Mouse (Mus musculus) cerebellum, adult 11-12 months (tissue): ENCODE data around the gene Hist1h2ai.
"Not testable (repeated sequence)": the region's sequence is repeated elsewhere in the genome, so short reads cannot be mapped to it uniquely, and the experiment has no call there.

Source experiments
- DNase-seq: peaks from one replicate; pipeline ENCODE4 v3.0.0; 2022

Hist1h2ai gene

DNA sequence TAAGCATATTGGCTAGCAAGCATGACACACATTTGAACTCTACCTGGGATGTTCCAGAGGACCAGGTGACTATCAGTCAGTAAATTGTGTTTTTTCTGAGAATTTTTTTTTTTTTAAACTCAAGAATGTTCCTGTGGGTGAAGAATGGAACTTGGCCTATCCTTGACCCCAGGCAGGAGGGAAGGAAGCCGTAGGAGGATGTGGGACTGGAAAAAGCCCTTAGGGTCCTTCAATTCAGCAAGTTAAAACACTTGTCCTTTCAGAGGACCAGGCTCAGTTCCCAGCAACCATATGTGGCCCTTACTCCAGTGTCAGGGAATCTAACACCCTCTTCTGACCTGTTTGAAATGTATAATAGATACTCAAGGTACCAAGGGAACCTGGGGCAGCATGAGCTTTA is 13.3 kb downstream of the Hist1h2ai start:
- no peak for DNase-seq

DNA sequence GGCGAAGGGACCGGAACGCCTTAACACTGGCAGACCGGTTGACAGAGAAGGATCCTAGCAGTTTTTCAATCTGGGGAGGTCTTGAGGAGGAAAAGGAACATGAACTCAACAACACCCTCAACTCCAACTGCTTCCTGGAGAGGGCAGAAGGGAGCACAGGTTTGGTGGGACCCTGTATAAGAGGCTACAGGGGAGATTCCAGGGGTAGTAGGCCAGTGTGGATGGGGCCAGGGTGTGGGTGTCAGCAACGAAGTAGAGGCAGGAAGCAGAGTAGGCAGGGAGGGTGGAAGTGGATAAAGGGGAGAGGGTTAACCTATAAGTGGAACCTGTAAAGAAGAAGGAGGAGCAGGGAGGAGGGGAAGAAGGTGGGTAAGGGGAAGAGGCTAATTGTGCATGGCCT is 17.2 kb downstream of the Hist1h2ai start:
- DNase-seq: peak; percentile 16

DNA sequence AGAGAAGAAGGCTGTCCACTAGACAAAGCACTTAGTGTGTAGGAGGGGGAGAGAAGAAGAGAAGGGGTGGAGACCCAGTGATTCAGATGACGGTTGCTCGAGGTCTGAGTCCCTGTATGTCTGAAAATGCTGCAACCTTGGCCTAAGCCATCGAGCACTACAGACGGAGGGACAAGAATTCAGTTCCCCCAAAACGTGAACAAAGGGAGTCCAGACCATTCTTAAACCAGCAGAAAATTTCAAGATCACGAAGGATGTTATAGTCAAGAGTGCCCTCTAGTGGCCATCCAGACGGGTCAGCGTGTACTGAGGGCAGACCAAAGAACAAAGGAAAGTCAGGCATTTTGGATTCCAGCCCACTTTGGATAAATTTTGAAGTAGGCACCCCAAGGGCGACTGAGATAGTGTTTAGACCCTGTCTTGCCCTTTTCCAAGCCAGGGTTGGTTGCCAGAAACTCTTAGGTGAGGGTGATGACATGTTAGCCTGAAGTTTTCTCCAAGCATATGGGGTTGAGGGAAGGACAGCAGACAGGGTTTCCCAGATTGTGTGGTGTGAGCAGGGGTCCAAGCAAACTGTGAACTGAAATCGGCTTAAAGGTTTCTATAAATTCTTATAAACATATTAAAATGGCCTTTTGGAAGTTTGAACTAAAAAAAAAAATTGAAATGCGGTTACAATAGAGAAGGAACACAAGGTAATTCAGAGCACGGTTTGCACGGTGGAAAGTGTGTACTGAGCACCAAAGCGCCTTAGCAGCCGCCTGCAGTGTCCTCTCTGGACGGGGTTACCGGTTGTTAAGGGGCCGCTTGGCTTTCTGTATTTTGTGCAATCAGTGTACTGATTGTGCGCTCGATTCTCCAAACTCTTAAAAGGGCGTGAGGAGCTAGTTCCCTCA is 18.0 kb downstream of the Hist1h2ai start:
- peak; percentile 77 for DNase-seq

DNA sequence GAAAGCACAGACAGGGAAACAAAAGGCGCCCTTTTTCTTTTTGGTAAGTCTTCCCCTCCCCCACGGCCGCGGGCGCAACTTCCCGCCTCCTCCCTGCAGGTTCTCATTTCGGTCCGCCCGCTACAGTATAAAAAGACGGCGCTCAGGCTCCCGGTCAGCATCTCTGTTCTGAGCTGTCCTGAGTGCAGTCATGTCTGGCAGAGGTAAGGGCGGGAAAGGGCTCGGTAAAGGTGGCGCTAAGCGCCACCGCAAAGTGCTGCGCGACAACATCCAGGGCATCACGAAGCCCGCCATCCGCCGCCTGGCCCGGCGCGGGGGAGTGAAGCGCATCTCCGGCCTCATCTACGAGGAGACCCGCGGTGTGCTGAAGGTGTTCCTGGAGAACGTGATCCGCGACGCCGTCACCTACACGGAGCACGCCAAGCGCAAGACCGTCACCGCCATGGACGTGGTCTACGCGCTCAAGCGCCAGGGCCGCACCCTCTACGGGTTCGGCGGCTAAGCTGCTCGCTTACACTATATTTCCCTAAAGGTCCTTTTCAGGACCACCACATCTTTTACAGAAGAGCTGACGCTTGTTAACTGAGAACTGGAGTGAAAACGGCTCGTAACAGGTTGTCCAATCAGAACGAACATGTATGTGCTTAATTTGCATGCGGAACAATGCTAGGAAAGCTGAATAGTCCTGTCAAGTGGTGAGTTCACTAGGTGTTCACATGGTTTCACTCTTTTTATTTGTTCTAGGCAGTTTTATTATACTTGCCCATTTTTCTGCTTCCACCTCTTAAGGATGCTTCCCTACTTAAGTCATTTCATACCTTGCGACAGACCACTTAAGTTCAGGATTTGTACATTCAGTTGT is 18.9 kb downstream of the Hist1h2ai start, which contains the start of gene Hist1h4j:
TSS of gene Hist1h4j (plus strand) at position 159 of the 862 bp plus-strand sequence.
- DNase-seq: peak; percentile 86

DNA sequence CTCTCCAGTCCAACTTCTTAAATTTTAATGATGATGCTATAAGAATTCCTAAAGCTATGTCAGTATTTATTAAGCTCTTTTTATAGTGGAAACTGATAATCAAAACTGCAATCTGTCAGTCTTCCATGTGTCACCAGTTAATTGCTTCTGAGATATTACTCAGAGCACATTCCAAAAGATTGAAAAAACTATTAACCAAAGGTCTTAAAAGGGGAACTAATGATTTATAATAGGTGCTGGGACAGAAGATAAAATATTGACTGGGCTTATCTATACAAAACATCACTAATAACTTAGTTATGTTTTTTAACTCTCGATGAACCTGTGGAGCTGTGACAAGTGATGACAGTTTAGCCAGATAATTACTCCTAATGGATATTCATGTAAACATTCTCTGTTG is 28.8 kb downstream of the Hist1h2ai start:
- DNase-seq: no peak

DNA sequence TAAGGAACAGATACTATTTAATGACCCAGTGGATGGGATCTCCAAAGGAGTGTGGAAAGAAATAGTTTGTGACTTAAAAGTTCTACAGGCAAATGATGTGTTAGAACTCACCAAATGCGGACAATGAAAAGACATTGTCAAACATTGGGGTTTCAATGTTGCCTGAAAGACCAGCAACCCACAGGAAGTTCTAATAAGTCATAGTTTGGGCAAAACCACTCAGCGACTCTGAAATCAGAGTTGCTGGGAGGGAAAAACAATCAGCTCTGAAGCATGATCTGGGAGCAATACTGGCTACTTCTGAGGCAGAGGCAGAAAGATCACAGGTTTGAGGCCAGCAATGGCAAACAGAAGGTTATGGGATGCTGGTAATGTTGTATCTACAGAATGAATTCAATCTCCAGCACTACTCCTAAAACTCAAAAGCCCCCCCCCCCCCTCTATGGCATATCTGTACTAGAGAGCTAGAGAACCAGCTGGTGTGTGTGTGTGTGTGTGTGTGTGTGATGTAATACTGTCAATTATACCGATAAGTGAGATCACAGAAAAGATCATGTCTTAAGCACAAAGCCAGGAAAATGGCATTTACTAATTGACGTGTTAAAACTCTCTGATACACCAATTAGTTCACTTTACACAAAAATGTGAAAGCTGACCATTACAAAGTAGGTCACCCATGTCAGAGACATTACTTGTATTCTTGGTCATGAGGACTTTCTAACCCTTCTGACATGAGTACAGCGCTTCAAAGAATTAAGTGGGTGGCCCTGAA is 33.4 kb downstream of the Hist1h2ai start:
- DNase-seq: no peak

DNA sequence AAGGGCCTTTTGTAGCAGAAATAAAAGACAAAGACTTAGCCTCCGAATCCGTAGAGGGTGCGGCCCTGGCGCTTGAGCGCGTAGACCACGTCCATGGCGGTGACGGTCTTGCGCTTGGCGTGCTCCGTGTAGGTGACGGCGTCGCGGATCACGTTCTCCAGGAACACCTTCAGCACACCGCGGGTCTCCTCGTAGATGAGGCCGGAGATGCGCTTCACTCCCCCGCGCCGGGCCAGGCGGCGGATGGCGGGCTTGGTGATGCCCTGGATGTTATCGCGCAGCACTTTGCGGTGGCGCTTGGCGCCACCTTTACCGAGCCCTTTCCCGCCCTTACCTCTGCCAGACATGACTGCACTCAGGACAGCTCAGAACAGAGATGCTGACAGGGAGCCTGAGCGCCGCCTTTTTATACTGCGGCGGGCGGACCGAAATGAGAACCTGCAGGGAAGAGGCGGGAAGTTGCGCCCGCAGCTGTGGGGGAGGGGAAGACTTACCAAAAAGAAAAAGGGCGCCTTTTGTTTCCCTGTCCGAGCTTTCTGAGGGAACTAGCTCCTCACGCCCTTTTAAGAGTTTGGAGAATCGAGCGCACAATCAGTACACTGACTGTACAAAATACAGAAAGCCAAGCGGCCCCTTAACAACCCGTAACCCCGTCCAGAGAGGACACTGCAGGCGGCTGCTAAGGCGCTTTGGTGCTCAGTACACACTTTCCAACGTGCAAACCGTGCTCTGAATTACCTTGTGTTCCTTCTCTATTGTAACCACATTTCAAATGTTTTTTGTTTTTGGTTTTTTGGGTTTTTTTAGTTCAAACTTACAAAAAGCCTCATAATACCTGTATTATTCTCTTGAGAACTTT is 34.2 kb downstream of the Hist1h2ai start, which contains the start of gene Hist1h4k:
TSS of gene Hist1h4k (minus strand) at position 347 of the 859 bp plus-strand sequence.
- DNase-seq: peak; percentile 96

DNA sequence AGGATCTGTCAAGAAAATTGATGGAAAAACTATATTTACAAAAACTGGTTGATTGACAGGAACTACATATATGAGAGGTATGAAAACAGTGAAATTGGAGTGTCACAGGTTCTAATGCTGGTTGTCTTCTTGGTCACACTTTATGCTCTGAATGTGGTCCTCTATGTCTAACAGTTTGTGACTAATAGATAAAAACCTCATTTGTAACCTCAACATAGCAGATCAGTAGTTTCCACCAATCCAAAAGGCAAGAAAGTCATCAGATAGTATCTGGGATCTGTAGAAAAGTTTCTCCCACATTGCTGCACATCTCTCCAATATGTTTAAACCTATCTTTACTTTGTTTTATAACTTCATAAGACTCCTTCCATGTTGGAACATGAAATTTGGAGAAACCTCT is 35.2 kb downstream of the Hist1h2ai start:
- DNase-seq: no peak

DNA sequence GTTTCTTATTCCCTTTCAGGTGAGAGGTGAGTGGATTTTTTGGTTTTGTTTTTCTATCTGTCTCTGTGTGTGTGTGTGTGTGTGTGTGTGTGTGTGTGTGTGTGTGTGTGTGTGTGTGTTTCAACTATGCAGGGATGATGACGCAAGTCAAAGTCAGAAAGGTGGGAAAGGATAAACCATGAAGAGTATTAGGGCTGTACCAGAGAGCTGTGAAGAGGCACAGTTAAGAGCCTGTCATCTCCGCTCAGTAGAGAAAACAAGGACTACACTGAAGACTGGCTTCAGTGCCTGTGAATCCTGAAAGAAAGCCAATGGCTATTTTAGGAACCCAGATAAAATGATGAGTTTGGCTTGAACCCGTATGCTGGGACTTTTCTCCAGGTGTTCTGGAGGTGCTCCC is 35.6 kb downstream of the Hist1h2ai start:
- no peak for DNase-seq

DNA sequence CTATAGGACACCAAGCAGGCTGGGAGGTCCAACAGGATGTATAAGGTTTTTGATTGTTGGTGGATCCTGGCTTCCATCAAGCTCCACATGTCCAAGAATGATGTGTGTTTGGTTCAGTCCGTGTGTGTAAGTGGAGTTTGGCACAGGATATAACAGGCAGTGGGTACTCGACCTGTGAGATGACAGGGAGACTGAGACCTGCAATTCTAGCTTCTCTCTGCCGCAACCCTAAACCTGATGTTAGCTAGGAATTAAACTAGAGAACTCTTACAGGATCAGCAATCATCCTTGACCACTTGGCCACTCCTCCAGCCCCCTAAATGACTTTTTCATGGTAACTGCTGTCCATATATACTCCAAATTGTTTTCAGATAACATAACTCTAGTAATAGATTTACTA is 36.1 kb downstream of the Hist1h2ai start:
- DNase-seq: no peak

DNA sequence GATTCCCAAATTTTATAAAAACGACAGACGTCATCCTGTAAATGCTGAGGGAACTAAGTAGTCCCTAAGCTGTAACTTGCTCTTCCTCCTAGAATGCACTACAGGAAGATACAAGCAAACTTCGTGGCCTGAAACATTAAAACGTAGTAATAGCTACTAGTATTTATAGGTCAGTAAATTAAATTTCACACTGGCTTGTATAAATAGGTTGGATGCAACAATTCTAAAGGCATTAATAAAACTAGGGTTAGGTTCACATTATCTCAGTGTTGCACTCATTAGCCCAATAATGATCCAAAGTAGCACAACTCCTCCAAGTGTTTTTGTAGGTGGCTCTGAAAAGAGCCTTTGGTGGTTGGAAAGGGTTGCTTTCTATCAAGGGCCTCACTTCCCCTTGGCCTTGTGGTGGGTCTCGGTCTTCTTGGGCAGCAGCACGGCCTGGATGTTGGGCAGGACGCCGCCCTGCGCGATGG is 36.9 kb downstream of the Hist1h2ai start:
- DNase-seq: no peak

DNA sequence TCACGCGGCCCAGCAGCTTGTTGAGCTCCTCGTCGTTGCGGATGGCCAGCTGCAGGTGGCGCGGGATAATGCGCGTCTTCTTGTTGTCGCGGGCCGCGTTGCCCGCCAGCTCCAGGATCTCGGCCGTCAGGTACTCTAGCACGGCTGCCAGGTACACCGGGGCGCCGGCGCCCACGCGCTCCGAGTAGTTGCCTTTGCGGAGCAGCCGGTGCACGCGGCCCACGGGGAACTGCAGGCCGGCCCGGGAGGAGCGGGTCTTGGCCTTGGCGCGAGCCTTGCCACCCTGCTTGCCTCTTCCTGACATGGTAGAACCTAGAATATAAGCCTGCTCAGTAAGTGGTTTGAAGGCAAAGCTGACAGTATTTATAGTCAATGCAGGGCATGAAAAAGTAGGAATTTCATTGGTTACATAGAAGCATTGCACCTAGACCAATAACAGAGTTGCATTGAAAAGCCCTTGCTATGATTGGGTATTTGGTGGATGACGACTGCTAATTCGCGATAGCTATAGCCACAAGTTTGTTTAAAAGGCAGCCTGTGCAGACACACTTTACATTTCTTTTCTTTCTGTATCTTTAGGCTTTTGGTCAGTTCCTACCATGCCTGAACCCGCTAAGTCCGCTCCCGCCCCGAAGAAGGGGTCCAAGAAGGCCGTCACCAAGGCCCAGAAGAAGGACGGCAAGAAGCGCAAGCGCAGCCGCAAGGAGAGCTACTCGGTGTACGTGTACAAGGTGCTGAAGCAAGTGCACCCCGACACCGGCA is 37.5 kb downstream of the Hist1h2ai start, which contains the start of the genes Hist1h2ak and Hist1h2bn:
TSS of gene Hist1h2ak (minus strand) at position 304 of the 762 bp plus-strand sequence.
TSS of gene Hist1h2bn (plus strand) at position 600 of the 762 bp plus-strand sequence.
- peak; percentile 72 for DNase-seq

DNA sequence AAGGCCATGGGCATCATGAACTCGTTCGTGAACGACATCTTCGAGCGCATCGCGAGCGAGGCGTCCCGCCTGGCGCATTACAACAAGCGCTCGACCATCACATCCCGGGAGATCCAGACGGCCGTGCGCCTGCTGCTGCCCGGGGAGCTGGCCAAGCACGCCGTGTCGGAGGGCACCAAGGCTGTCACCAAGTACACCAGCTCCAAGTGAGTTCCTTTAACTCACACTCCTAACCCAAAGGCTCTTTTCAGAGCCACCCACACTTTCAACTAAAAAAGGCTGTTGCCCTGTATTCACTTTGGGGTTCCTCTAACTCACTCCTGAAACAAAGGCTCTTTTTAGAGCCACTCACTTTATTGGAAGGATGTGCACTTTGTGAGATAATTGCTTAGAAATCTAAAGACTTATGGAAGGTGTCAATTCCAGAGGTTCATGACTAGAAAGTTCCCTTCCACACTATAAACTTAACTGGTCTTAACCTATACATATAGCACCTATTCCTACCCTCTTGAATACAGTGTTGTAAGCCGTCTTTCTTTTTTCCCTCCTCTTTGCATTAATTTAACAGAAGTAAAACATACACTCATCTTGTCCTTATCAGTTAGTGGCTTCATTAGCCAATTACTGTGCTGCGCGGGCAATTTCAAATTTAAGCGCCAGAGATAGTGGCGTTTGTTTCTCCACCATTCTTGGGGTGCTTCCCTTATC is 38.2 kb downstream of the Hist1h2ai start:
- DNase-seq: not testable (repeated sequence)

DNA sequence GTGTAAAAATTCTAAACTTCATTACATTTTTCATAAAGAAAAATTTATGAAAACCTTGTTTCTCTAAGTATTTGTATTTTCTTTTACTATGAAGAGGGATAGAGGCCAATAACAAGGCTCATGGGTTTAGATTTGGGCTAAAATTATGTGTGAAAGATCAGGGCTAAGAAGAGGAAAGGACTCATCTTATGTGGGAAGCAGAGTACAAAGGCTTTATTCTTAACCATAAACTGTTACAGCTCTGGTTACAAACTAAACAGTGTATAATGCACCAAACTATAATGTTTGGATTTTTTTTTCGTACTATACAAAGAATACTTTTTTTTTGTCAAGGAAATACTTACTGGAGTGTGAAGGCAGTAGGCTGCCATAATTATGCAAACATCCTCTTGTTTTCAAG is 39.5 kb downstream of the Hist1h2ai start:
- no peak for DNase-seq
